Mouse (Mus musculus) neural tube, embryonic 15.5 days (tissue): ENCODE measurements around the gene Ppp2r1a. TPM values are rescaled to one million over a fixed set of nuclear protein-coding genes. Genes with fewer than 3 reads are reported as not detected.

ENCODE experiments used
- ATAC-seq: fragments of 200-750 bp; cut with Nextera tagmentation; 2 replicates; pipeline ENCODE4 v1.8.0; 2017; ENCODE audit warnings: mild to moderate bottlenecking, moderate TSS enrichment, moderate library complexity; ENCODE audit not compliant: low FRiP score
- H3K27ac ChIP-seq: fragments of 300-500 bp; sonication (generic); replicated peaks from 2 replicates; pipeline ENCODE4 v1.5.1; 2015; ENCODE audit warnings: mild to moderate bottlenecking, inconsistent platforms
- H3K27me3 ChIP-seq: fragments of 300-500 bp; sonication (generic); replicated peaks from 2 replicates; pipeline ENCODE4 v1.6.1; 2015; ENCODE audit warnings: inconsistent platforms
- H3K36me3 ChIP-seq: fragments of 300-500 bp; sonication (generic); 2 replicates; pipeline ENCODE4 v1.6.1; 2015; ENCODE audit warnings: inconsistent platforms
- H3K4me1 ChIP-seq: fragments of 300-500 bp; sonication (generic); 2 replicates; pipeline ENCODE4 v1.6.1; 2015; ENCODE audit warnings: inconsistent platforms
- H3K4me2 ChIP-seq: fragments of 300-500 bp; sonication (generic); 2 replicates; pipeline ENCODE4 v1.6.1; 2015; ENCODE audit warnings: inconsistent platforms, mild to moderate bottlenecking, moderate library complexity
- H3K4me3 ChIP-seq: fragments of 300-500 bp; sonication (generic); replicated peaks from 2 replicates; pipeline ENCODE4 v1.5.1; 2015; ENCODE audit warnings: mild to moderate bottlenecking, inconsistent platforms
- H3K9ac ChIP-seq: fragments of 300-500 bp; sonication (generic); replicated peaks from 2 replicates; pipeline ENCODE4 v1.6.1; 2015; ENCODE audit warnings: mild to moderate bottlenecking, inconsistent platforms
- H3K9me3 ChIP-seq: fragments of 300-500 bp; sonication (generic); replicated peaks from 2 replicates; pipeline ENCODE4 v1.6.1; 2016; ENCODE audit warnings: inconsistent platforms
- WGBS: fragments of 180-500 bp; shearing (Covaris S2); methylation state at CpG from one replicate; pipeline ENCODE4 v1.1.7; 2015; ENCODE audit warnings: mixed read lengths; 5-methylcytosine and 5-hydroxymethylcytosine counted together
- polyA plus RNA-seq: library from polyadenylated mRNA; unstranded; fragments of >200 nt; fragmentation: Nextera tagmentation; extraction: Ambion mirVana; gene quantifications from 2 replicates; pipeline ENCODE4 v1.2.1, GENCODE M21; 2015

The Ppp2r1a gene
- polyA plus RNA-seq, 1 experiment from 2014 or later: 813 TPM

- peak within 1 kb of the TSS; percentile 81 for H3K9ac ChIP-seq
- peak within 1 kb of the TSS; percentile 86 for H3K4me2 ChIP-seq
- H3K9me3 ChIP-seq: no peaks in the 10 kb centered on the region
- peak within 1 kb of the TSS; percentile 93 for H3K27ac ChIP-seq
- H3K27me3 ChIP-seq: no peaks in the 10 kb centered on the region
- ATAC-seq: peak; percentile 98
- 5% methylated on average over 36 of the region's 36 CpGs for WGBS
- peaks cover 20% of the 10 kb centered on the region for H3K4me1 ChIP-seq
- H3K4me3 ChIP-seq: peak within 1 kb of the TSS; percentile 73
- H3K36me3 ChIP-seq: peaks cover 15% of the 10 kb centered on the region
Measured at GRCm38 (mm10) chr17:21008382-21009331, 63.5 kb downstream of the Ppp2r1a start, which contains the start of gene Zfp160. Gene Zfp160 (plus strand): TSS chr17:21008903.

GRCm38 (mm10) chr17:21009726-21010125, 64.6 kb downstream of the Ppp2r1a start:
- ATAC-seq: no peak
- 24% methylated on average over 1 of the region's 1 CpGs for WGBS
- Histone ChIP-seq H3K27me3 (no peaks in the 10 kb centered on the region), H3K4me1 (peaks cover 20% of the 10 kb centered on the region), H3K36me3 (peaks cover 19% of the 10 kb centered on the region), H3K9me3 (no peaks in the 10 kb centered on the region), H3K4me3 (peak overlapping the region; percentile 73), H3K27ac (peak overlapping the region; percentile 93), H3K9ac (peak overlapping the region; percentile 81), H3K4me2 (peak overlapping the region; percentile 86)

Other genes starting within 250 kb of the Ppp2r1a start
- gene Vmn1r227, start 215.5 kb upstream of the Ppp2r1a start, polyA plus RNA-seq: not detected in 2 replicates
- not detected in 2 replicates for gene Vmn1r228, start 159.2 kb upstream of the Ppp2r1a start, polyA plus RNA-seq
- gene Vmn1r229, start 133.8 kb upstream of the Ppp2r1a start, polyA plus RNA-seq: 0.01 TPM in 1 of 2 replicates, not detected in the other
- not detected in 2 replicates for gene Vmn1r230, start 104.9 kb upstream of the Ppp2r1a start, polyA plus RNA-seq
- gene Vmn1r231, start 40.2 kb upstream of the Ppp2r1a start, polyA plus RNA-seq: not detected in 2 replicates
- gene Vmn1r232, start 25.6 kb upstream of the Ppp2r1a start, polyA plus RNA-seq: not detected in 2 replicates
- not detected in 2 replicates for gene Vmn1r233, start 51.2 kb downstream of the Ppp2r1a start, polyA plus RNA-seq
- gene Zfp160, start 63.6 kb downstream of the Ppp2r1a start, polyA plus RNA-seq: 15.3 and 15.9 TPM in 2 replicates